Mouse (Mus musculus) liver, embryonic 11.5 days (tissue): ENCODE measurements around the gene Tigd3. TPM values are rescaled to one million over a fixed set of nuclear protein-coding genes. Genes with fewer than 3 reads are reported as not detected.
A peak's percentile ranks its signal among the peaks of the same experiment; 100 is the strongest.

Experiments
- ATAC-seq: fragments of 200-750 bp; cut with Nextera tagmentation; replicated peaks from 2 replicates; pipeline ENCODE4 v1.8.0; 2017; ENCODE audit warnings: moderate number of reproducible peaks, mild to moderate bottlenecking, moderate TSS enrichment, moderate library complexity; ENCODE audit not compliant: low FRiP score
- DNase-seq: peaks from one replicate; pipeline ENCODE4 v3.0.0-alpha.2; 2017; ENCODE audit warnings: low spot score
- H3K27ac ChIP-seq: fragments of 300-500 bp; sonication (generic); 2 replicates; pipeline ENCODE4 v1.5.1; 2014; ENCODE audit warnings: mild to moderate bottlenecking, low read depth, low read length, control low read depth
- H3K27me3 ChIP-seq: fragments of 300-500 bp; sonication (generic); replicated peaks from 2 replicates; pipeline ENCODE4 v1.6.1; 2014; ENCODE audit warnings: low read length, mixed read lengths; ENCODE audit not compliant: control insufficient read depth, insufficient read depth
- H3K36me3 ChIP-seq: fragments of 300-500 bp; sonication (generic); 2 replicates; pipeline ENCODE4 v1.6.1; 2014; ENCODE audit warnings: mild to moderate bottlenecking, low read length, moderate library complexity, mixed read lengths; ENCODE audit not compliant: control insufficient read depth, insufficient read depth
- H3K4me1 ChIP-seq: fragments of 300-500 bp; sonication (generic); replicated peaks from 2 replicates; pipeline ENCODE4 v1.6.1; 2014; ENCODE audit warnings: low read length, mixed read lengths; ENCODE audit not compliant: control insufficient read depth, insufficient read depth
- H3K4me2 ChIP-seq: fragments of 300-500 bp; sonication (generic); 2 replicates; pipeline ENCODE4 v1.6.1; 2014; ENCODE audit warnings: mild to moderate bottlenecking, control low read depth, moderate library complexity
- H3K4me3 ChIP-seq: fragments of 300-500 bp; sonication (generic); 2 replicates; pipeline ENCODE4 v1.5.1; 2014; ENCODE audit warnings: low read depth, low read length, control low read depth
- H3K9ac ChIP-seq: fragments of 300-500 bp; sonication (generic); 2 replicates; pipeline ENCODE4 v1.6.1; 2014; ENCODE audit warnings: low read depth, low read length, control low read depth
- H3K9me3 ChIP-seq: fragments of 300-500 bp; sonication (generic); 2 replicates; pipeline ENCODE4 v1.6.1; 2016; ENCODE audit warnings: low read length, inconsistent platforms, mixed read lengths; ENCODE audit not compliant: control insufficient read depth
- WGBS: fragments of 180-500 bp; shearing (Covaris S2); extraction: QIAGEN DNeasy Blood & Tissue Kit; methylation state at CpG from one replicate; pipeline ENCODE4 v1.1.7; 2014; 5-methylcytosine and 5-hydroxymethylcytosine counted together
- polyA plus RNA-seq: library from polyadenylated mRNA; unstranded; fragments of >200 nt; fragmentation: Nextera tagmentation; extraction: Ambion mirVana; gene quantifications from 2 replicates; pipeline ENCODE4 v1.2.1, GENCODE M21; 2014

The Tigd3 gene
- polyA plus RNA-seq, 1 experiment from 2014 or later: 3.9 TPM

DNA sequence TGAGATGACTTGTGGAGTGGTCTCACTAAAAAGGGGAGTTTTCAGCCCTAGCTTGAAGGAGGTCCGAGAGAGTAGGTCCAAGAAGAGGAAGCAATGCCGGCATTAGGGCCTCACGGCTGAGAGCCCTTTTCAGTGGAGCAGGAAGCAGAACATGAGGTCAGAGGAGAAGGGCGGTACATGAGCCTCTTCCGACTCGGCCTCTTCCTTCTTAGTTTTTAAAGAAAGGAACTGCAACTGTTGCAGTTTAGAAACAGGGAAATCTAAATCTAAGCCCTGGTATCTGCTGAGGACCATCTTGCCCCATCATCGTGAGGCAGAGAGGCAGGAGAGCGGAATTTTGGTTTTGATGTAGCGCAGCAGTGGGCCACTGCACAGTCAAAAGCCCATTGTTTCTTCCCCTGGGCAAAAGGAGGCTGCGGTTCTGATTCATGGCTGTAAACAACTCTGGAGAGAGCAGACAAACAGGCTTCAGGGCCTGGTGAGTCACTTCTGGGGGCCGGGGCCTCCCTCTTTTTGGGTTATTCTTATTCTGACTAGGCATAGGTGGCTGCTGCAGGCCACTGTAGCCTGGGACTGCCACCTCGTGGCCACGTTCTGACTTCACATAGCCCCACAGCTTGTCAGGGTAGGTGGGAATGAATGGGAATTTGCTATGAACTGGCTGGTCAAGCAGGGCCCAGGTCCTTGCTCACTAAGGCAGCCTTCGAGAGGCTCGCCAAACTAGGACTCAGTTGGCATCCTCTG, 16.2 kb downstream of the Tigd3 start, which contains the start of gene Slc25a45:
Gene Slc25a45 (plus strand): TSS at position 191 of the 744 bp plus-strand sequence.
- H3K4me1 ChIP-seq: peaks cover 31% of the 10 kb centered on the region
- peak within 1 kb of the TSS; percentile 23 for H3K4me3 ChIP-seq
- peak within 1 kb of the TSS; percentile 66 for H3K27ac ChIP-seq
- H3K27me3 ChIP-seq: no peaks in the 10 kb centered on the region
- H3K36me3 ChIP-seq: no peaks in the 10 kb centered on the region
- ATAC-seq (peak; percentile 65), DNase-seq (peak; percentile 63)
- H3K4me2 ChIP-seq: peak within 1 kb of the TSS; percentile 39
- H3K9ac ChIP-seq: peak within 1 kb of the TSS; percentile 51
- H3K9me3 ChIP-seq: no peaks in the 10 kb centered on the region
- 43% methylated on average over 15 of the region's 15 CpGs for WGBS

DNA sequence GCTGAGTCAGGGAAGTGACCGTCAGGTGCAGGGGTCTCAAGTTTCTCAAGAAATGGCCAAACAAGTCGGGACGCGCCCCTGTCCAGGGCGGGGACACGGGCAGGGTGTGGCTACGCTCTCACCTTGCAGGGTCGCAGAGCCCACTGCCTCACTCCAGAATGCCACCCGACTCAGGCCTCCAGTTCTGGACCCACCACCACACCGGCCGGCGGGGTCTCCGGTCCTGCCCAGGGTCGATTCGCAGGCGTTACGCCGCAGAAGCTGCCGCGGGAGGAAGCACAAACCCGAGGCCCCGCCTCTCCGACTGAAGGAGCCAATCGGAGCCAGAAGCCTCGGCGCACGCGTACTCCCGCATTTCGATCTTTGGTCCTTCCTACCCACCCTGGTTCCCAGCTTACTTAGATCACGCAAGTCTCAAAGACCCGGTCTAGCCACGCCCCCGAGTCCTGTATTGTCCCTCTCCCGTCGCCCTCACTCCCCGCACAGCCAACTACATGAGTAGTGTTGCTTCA, 18.9 kb downstream of the Tigd3 start, which contains the start of gene Frmd8:
Gene Frmd8 (minus strand): TSS at position 306 of the 512 bp plus-strand sequence.
- under 1% methylated on average over 37 of the region's 37 CpGs for WGBS
- peaks cover 4% of the 10 kb centered on the region; the same call in 1 of the 2 replicates for H3K36me3 ChIP-seq
- peak within 1 kb of the TSS; percentile 78 for H3K4me2 ChIP-seq
- peak; percentile 90 for DNase-seq
- no peaks in the 10 kb centered on the region for H3K9me3 ChIP-seq
- peak within 1 kb of the TSS; percentile 84 for H3K4me3 ChIP-seq
- ATAC-seq: peak; percentile 81
- H3K4me1 ChIP-seq: peaks cover 47% of the 10 kb centered on the region
- H3K9ac ChIP-seq: peak within 1 kb of the TSS; percentile 88
- H3K27me3 ChIP-seq: no peaks in the 10 kb centered on the region
- peak within 1 kb of the TSS; percentile 69 for H3K27ac ChIP-seq

DNA sequence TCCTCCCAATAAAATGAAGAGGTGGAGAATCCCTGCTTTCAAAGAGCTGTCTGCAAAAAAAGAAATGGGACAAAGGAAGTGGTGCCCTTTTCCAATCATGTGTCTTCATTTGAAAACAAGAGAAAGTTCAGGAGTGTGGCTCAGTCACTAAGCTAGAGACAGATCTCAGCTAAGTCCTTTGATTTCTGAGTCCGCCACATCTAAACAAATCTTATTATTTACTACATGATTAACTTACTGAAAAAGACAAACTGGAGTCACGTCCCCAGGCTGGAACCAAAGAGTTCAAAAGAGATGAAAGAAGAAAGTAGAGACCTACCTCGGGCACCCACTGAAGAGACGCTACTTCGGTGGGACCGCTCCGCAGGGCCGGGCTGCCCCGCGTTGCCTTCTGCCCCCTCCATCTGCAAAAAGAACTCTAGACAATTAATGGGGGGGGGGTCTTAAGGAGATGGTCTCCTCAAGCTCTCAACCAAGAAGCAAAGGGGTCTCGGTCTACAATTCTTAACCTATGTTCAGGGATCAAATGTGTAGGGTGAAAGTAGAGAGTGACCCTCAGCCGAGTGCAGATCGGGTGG, 19.5 kb downstream of the Tigd3 start:
- peak overlapping the region; percentile 69 for H3K27ac ChIP-seq
- no peaks in the 10 kb centered on the region for H3K9me3 ChIP-seq
- H3K27me3 ChIP-seq: no peaks in the 10 kb centered on the region
- H3K9ac ChIP-seq: peak overlapping the region; percentile 88
- peak overlapping the region; percentile 84 for H3K4me3 ChIP-seq
- WGBS: 10% methylated on average over 13 of the region's 13 CpGs
- H3K4me1 ChIP-seq: peaks cover 47% of the 10 kb centered on the region
- DNase-seq (no peak), ATAC-seq (no peak)
- H3K36me3 ChIP-seq: peaks cover 6% of the 10 kb centered on the region; the same call in 1 of the 2 replicates
- peak overlapping the region; percentile 78 for H3K4me2 ChIP-seq

DNA sequence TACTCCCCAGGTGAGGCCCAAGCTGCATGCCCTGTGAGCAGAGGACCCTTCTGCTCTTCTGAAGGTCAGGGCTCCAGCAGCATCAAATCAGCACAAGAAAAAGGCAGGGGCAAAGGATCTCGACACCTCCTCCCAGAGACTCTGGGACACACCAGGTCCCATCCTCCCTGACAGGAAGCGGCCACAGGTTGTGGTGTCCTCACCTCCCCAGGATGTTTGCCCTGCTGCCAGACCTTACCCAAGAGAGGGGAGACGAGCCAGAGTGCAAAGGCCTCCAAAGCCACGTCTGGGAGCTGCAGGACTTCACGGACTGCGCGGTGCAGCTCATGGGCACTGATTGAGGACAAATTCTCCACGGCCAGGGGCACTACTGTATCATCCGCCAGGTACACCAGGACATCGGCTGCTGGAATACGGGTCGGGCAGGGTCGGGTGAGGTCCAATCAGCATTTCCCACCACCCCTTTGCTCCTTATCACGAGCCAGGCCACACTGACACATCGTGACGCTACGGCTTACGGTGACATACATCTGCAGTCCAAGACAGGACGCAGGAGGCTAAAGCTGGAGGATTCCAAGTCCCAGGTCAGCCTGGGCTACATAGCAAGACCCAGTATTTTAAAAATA, 20.9 kb downstream of the Tigd3 start:
- H3K27me3 ChIP-seq: no peaks in the 10 kb centered on the region
- H3K9me3 ChIP-seq: no peaks in the 10 kb centered on the region
- peak overlapping the region; percentile 78 for H3K4me2 ChIP-seq
- peaks cover 11% of the 10 kb centered on the region; the same call in 1 of the 2 replicates for H3K36me3 ChIP-seq
- whole genome bisulfite sequencing: 61% methylated on average over 19 of the region's 19 CpGs
- H3K27ac ChIP-seq: no peak overlapping the region
- no peak overlapping the region for H3K9ac ChIP-seq
- no peak for DNase-seq
- H3K4me1 ChIP-seq: peaks cover 47% of the 10 kb centered on the region
- H3K4me3 ChIP-seq: no peak overlapping the region
- ATAC-seq: no peak

DNA sequence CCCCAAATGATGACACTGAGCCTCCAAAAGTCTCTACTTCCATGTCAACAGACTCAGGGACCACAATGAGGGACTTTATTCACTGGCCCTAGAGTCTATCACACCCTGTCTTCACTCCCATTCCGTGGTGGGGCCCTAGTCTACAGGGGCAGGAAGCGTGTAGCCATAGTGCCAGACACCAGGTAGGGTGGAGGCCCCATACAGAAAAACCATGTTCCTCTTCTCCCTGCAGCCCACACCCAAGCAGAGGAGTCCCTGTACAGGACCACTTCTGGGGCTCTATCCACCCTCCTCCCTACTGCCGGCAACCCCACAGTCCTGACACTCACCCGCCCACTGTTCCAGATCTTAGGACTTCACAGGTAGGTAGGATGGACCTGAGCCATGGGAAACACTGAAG, 21.4 kb downstream of the Tigd3 start:
- Histone ChIP-seq H3K4me3 (no peak overlapping the region; the same call in 1 of the 2 replicates), H3K27me3 (no peaks in the 10 kb centered on the region), H3K27ac (no peak overlapping the region), H3K4me2 (peak overlapping the region; percentile 21; the same call in 1 of the 2 replicates), H3K4me1 (peaks cover 43% of the 10 kb centered on the region), H3K36me3 (peaks cover 11% of the 10 kb centered on the region; the same call in 1 of the 2 replicates), H3K9ac (no peak overlapping the region), H3K9me3 (no peaks in the 10 kb centered on the region)
- WGBS: 67% methylated on average over 4 of the region's 4 CpGs
- DNase-seq (no peak), ATAC-seq (no peak)

DNA sequence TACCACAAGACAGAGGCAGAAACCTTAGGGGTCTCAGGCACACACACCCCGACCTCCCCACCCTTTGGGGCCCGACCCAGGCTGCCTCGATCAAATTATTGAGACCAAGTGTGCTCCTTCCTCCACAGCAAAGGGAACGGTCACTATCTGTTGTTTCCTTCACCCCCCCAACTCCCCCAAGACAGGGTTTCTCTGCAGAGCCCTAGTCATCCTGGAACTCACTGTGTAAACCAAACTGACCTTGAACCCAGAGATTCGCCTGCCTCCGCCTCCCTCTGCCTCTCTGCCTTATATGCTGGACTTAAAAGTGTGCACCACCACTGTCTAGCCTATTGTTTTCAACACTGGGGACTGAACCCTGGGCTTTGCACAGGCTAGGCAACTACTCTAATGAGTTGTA, 22.3 kb downstream of the Tigd3 start:
- WGBS: 40% methylated on average over 6 of the region's 6 CpGs
- Histone ChIP-seq H3K36me3 (peaks cover 11% of the 10 kb centered on the region; the same call in 1 of the 2 replicates), H3K27ac (peak overlapping the region; percentile 82), H3K4me3 (no peak overlapping the region), H3K4me1 (peaks cover 43% of the 10 kb centered on the region), H3K27me3 (no peaks in the 10 kb centered on the region), H3K4me2 (peak overlapping the region; percentile 44), H3K9ac (no peak overlapping the region), H3K9me3 (no peaks in the 10 kb centered on the region)
- DNase-seq: no peak
- ATAC-seq: no peak

DNA sequence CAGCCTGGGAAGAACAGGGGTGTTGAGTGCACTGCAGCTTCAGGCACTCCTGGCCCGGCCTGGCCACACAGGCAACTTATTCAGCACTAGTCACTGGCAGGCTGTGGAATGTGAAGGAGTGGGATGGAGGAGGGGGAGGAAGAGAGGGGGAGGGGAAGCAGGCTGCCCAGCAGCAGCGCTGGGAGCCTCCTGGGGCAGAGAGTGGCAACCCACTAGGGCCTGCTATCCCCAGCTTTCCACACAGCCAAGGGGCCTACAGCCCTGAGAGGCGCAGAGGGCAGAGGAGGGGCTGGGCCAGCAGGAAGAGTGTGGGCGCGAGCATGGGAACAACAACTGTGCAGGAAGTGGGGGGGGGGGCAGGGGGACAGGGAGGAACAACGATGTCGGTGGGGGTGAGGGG, 22.7 kb downstream of the Tigd3 start:
- H3K27ac ChIP-seq: peak overlapping the region; percentile 82
- H3K27me3 ChIP-seq: no peaks in the 10 kb centered on the region
- peaks cover 43% of the 10 kb centered on the region for H3K4me1 ChIP-seq
- peak overlapping the region; percentile 44; the same call in 1 of the 2 replicates for H3K9ac ChIP-seq
- DNase-seq (peak; percentile 55), ATAC-seq (peak; percentile 22; the same call in 1 of the 2 replicates)
- peak overlapping the region; percentile 44 for H3K4me2 ChIP-seq
- H3K9me3 ChIP-seq: no peaks in the 10 kb centered on the region
- H3K4me3 ChIP-seq: no peak overlapping the region
- H3K36me3 ChIP-seq: peaks cover 11% of the 10 kb centered on the region; the same call in 1 of the 2 replicates
- WGBS: 24% methylated on average over 7 of the region's 7 CpGs

DNA sequence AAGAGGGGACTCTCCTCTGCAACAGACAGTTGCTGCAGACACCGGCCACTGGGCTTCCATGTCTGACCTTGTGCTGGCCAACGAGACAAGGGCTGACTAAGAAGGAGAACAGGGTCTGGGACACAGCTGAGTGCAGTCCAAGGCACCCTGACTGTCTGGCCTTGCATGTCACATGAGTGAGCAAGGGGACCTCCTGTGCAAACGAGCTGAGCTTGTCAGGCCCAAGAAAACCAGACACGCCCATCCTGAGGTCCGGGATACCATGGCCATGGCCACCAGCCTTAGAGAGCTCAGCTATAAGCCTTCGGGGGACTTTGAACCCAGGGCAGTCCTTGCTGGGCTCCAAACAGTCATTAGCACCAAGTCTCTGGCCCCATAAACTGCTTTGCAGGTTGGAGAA, 25.9 kb downstream of the Tigd3 start:
- no peaks in the 10 kb centered on the region for H3K9me3 ChIP-seq
- H3K4me2 ChIP-seq: no peak overlapping the region
- ATAC-seq (no peak), DNase-seq (no peak)
- 80% methylated on average over 6 of the region's 6 CpGs for WGBS
- peaks cover 32% of the 10 kb centered on the region for H3K36me3 ChIP-seq
- no peak overlapping the region for H3K27ac ChIP-seq
- peaks cover 23% of the 10 kb centered on the region for H3K4me1 ChIP-seq
- H3K9ac ChIP-seq: no peak overlapping the region
- no peaks in the 10 kb centered on the region for H3K27me3 ChIP-seq
- no peak overlapping the region for H3K4me3 ChIP-seq
